Mouse (Mus musculus) liver, adult 2 months (tissue): ENCODE data around the gene Trp53. TPM values are rescaled to one million over a fixed set of nuclear protein-coding genes. Genes with fewer than 3 reads are reported as not detected.
"Not testable (repeated sequence)": the region's sequence is repeated elsewhere in the genome, so short reads cannot be mapped to it uniquely, and the experiment has no call there.

ENCODE experiments used
- DNase-seq: peaks from one replicate; pipeline ENCODE4 v3.0.0-alpha.2; 2011; ENCODE audit warnings: low read depth, low spot score; ENCODE audit errors: extremely low read depth
- H3K27ac ChIP-seq: fragments of 200-500 bp; replicated peaks from 2 replicates; pipeline ENCODE4 v1.5.1; 2012; ENCODE audit warnings: low read depth, mild to moderate bottlenecking, control low read depth, inconsistent platforms, low read length; ENCODE audit not compliant: insufficient read depth
- H3K27me3 ChIP-seq: fragments of 200-500 bp; 2 replicates; pipeline ENCODE4 v1.6.1; 2012; ENCODE audit warnings: mild to moderate bottlenecking, moderate library complexity, low read length, inconsistent platforms; ENCODE audit not compliant: control insufficient read depth, insufficient read depth
- H3K36me3 ChIP-seq: fragments of 200-500 bp; 2 replicates; pipeline ENCODE4 v1.6.1; 2012; ENCODE audit warnings: low read length, inconsistent platforms; ENCODE audit not compliant: control insufficient read depth, insufficient read depth
- H3K4me1 ChIP-seq: fragments of 200-500 bp; 2 replicates; pipeline ENCODE4 v1.6.1; 2011; ENCODE audit warnings: low read length; ENCODE audit not compliant: control insufficient read depth, insufficient read depth
- H3K4me3 ChIP-seq: fragments of 200-500 bp; 2 replicates; pipeline ENCODE4 v1.5.1; 2011; ENCODE audit warnings: low read depth, mild to moderate bottlenecking, control low read depth, low read length, moderate library complexity; ENCODE audit not compliant: insufficient read depth
- H3K79me2 ChIP-seq: fragments of 200-500 bp; 2 replicates; pipeline ENCODE4 v1.6.1; 2012; ENCODE audit warnings: inconsistent platforms, mild to moderate bottlenecking, low read length, moderate library complexity; ENCODE audit not compliant: control insufficient read depth, insufficient read depth
- H3K9ac ChIP-seq: fragments of 200-500 bp; 2 replicates; pipeline ENCODE4 v1.6.1; 2012; ENCODE audit warnings: low read depth, mild to moderate bottlenecking, control low read depth, inconsistent platforms, low read length
- CTCF ChIP-seq: fragments of 200-500 bp; IDR thresholded peaks from 2 replicates; pipeline ENCODE4 v1.5.1; 2011; ENCODE audit warnings: low read depth, low read length, control low read depth
- POLR2A ChIP-seq: fragments of 200-500 bp; IDR thresholded peaks from 2 replicates; pipeline ENCODE4 v1.6.1; 2011; ENCODE audit warnings: low read length, control low read depth; ENCODE audit not compliant: insufficient read depth; ENCODE audit errors: extremely low read depth
- WGBS: fragments of 180-500 bp; shearing (Covaris S2); methylation state at CpG from one replicate; pipeline ENCODE4 v1.1.7; 2018; 5-methylcytosine and 5-hydroxymethylcytosine counted together
- polyA plus RNA-seq: library from polyadenylated mRNA; depleted of rRNA; stranded (reverse); fragments of >200 nt; gene quantifications from 2 replicates; pipeline ENCODE4 v1.2.3, GENCODE M21; 2012; rRNA removed
- total RNA-seq: library from RNA; depleted of rRNA; stranded (reverse); fragments of >200 nt; gene quantifications from 2 replicates; pipeline ENCODE4 v1.2.3, GENCODE M21; 2014; rRNA removed

The Trp53 gene
- total RNA-seq = 3.7 and 6.2 TPM in 2 replicates
- polyA plus RNA-seq = 23.5 and 35.4 TPM in 2 replicates

- peak; percentile 92 for DNase-seq
- peak within 1 kb of the TSS; percentile 77 for H3K9ac ChIP-seq
- H3K4me3 ChIP-seq = peak within 1 kb of the TSS; percentile 84
- H3K79me2 ChIP-seq = peaks cover 18% of the 10 kb centered on the region
- under 1% methylated on average over 13 of the region's 13 CpGs for WGBS
- H3K27ac ChIP-seq = peak within 1 kb of the TSS; percentile 85
- 0 out of 2 replicates have a peak, but pooled peaks have one; percentile 22 for TF ChIP-seq POLR2A
- 0 out of 2 replicates have a peak, but pooled peaks have one; percentile 1 for TF ChIP-seq CTCF
- peaks cover 6% of the 10 kb centered on the region for H3K4me1 ChIP-seq
- H3K27me3 ChIP-seq = no peaks in the 10 kb centered on the region
- H3K36me3 ChIP-seq = no peaks in the 10 kb centered on the region
These were observed at the start of gene Trp53, which contains the start of gene Wrap53 for GRCm38 (mm10) chr11:69580091-69580514. TSS of gene Trp53 (plus strand) at chr11:69580359. TSS of gene Wrap53 (minus strand) at chr11:69580255.

GRCm38 (mm10) chr11:69530755-69531154, 49.4 kb upstream of the Trp53 start:
- H3K27me3 ChIP-seq, H3K4me1 ChIP-seq, H3K9ac ChIP-seq, H3K27ac ChIP-seq, H3K4me3 ChIP-seq, H3K79me2 ChIP-seq, DNase-seq, H3K36me3 ChIP-seq: not testable (repeated sequence)
- peak; percentile 39 for TF ChIP-seq CTCF
- WGBS = 92% methylated on average over 6 of the region's 6 CpGs

GRCm38 (mm10) chr11:69532480-69533150, 47.5 kb upstream of the Trp53 start:
- no peaks in the 10 kb centered on the region for H3K36me3 ChIP-seq
- H3K27me3 ChIP-seq = no peaks in the 10 kb centered on the region
- no peaks in the 10 kb centered on the region for H3K4me1 ChIP-seq
- H3K4me3 ChIP-seq = no peak overlapping the region
- no peak for DNase-seq
- H3K79me2 ChIP-seq = no peaks in the 10 kb centered on the region
- 86% methylated on average over 7 of the region's 7 CpGs for WGBS
- no peak overlapping the region for H3K9ac ChIP-seq
- TF ChIP-seq POLR2A = no peak
- TF ChIP-seq CTCF = no peak
- H3K27ac ChIP-seq = no peak overlapping the region

GRCm38 (mm10) chr11:69534990-69535389, 45.2 kb upstream of the Trp53 start:
- Histone ChIP-seq H3K79me2 (no peaks in the 10 kb centered on the region), H3K9ac (no peak overlapping the region), H3K4me3 (no peak overlapping the region), H3K27ac (no peak overlapping the region), H3K4me1 (no peaks in the 10 kb centered on the region), H3K36me3 (no peaks in the 10 kb centered on the region), H3K27me3 (no peaks in the 10 kb centered on the region)
- 83% methylated on average over 1 of the region's 1 CpGs for WGBS
- no peak for DNase-seq
- TF ChIP-seq CTCF (no peak), POLR2A (no peak)

GRCm38 (mm10) chr11:69540700-69541099, 39.5 kb upstream of the Trp53 start:
- Histone ChIP-seq H3K27ac (no peak overlapping the region), H3K79me2 (no peaks in the 10 kb centered on the region), H3K9ac (no peak overlapping the region), H3K4me1 (no peaks in the 10 kb centered on the region), H3K4me3 (no peak overlapping the region), H3K27me3 (no peaks in the 10 kb centered on the region), H3K36me3 (no peaks in the 10 kb centered on the region)
- 97% methylated on average over 2 of the region's 2 CpGs for WGBS
- no peak for DNase-seq
- TF ChIP-seq CTCF = no peak
- no peak for TF ChIP-seq POLR2A

- not testable (repeated sequence) for H3K27me3 ChIP-seq, H3K4me3 ChIP-seq, H3K36me3 ChIP-seq, H3K9ac ChIP-seq, DNase-seq, H3K79me2 ChIP-seq, H3K27ac ChIP-seq, H3K4me1 ChIP-seq
- WGBS = 69% methylated on average over 1 of the region's 3 CpGs
These were observed 38.4 kb upstream of the Trp53 start for GRCm38 (mm10) chr11:69541741-69542140.
